Mouse (Mus musculus): ENCODE measurements around the gene Dhps.
"Not testable (repeated sequence)": the region's sequence is repeated elsewhere in the genome, so short reads cannot be mapped to it uniquely, and the experiment has no call there.

Gene Dhps

DNA sequence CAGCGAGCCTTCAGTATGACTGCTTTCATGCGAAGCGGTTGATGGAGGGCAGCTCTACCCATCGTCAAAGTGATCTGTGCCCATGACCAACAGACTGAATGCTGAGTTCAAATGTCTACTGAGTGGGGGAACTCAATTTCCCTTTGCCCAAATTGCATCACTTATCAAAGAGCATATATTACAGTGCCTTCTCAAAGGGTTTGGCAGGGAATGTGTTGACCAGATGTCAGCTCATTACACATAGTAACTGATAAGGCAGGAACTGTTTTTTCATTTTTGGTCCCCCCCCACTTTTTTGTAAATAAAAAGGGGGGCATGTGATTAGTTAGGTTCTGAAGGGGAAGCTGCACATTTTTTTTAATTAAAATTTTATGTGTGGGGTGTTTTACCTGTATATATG lies 9.0 kb upstream of the Dhps start:
- no peak for DNase-seq (ENCODE audit: low spot score in 2 of 2)

DNA sequence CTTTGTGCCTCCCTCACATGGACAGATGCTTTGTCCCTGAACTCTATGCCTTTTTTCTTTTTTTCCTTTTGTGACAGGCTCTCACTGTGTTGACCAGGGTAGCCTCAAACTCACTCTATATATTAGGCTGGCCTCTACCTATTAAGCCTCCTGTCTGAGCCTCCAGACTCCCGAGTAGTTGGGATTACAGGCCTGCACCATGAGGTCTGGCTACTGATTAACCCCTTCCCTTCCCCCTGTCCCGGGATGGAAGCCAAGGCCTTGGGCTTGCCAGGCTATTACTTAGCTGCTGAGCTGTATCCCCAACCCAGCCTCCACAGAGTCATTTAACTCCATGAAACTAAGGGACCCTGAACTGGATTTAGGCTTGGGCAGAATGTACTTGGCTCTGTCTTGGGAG lies 6.3 kb upstream of the Dhps start:
- DNase-seq (ENCODE audit: low spot score in 2 of 2): no peak

DNA sequence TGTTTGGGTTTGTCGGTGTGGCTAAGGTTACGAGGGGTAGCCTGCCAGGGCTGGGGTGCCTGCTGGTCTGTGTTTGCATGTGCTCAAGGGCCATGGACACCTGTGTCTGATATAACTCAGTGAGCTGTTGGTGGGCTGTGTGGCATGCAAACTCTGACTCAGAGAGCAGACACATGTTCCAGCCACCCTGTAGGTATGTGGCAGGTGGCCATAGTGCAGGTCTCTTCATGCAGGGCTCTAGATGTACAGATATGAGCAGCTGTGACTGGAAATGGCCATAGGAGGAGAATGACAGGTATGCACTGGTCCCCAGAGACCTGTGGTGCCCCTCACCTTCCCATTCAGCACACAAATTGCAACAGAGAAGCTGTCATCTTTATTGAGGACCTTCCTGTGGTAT lies 4.4 kb upstream of the Dhps start:
- no peak for DNase-seq (ENCODE audit: low spot score in 2 of 2)

DNA sequence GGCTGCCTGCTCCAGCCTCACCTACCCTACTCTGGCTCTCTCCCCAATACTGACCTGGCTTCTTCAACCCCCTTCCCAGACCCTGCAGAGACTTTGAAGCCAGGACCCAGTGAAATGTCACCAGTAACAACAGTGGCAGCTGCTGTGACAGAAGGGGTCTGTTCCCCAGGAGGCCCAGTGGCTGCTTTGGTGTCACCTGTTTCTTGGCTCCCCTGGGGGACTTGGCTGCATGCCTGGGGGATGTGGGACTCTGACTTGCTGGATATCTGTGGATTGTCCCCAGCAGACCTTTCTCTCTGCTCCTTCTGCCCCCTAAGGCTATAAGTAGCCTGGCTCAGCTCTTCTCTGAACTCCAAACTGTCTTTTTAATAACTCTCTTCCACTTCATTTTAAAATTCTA lies 3.6 kb upstream of the Dhps start, which contains the start of gene Gm5741:
Gene Gm5741 (minus strand): TSS at position 1 of the 400 bp plus-strand sequence.
- DNase-seq (ENCODE audit: low spot score in 2 of 2): no peak

DNA sequence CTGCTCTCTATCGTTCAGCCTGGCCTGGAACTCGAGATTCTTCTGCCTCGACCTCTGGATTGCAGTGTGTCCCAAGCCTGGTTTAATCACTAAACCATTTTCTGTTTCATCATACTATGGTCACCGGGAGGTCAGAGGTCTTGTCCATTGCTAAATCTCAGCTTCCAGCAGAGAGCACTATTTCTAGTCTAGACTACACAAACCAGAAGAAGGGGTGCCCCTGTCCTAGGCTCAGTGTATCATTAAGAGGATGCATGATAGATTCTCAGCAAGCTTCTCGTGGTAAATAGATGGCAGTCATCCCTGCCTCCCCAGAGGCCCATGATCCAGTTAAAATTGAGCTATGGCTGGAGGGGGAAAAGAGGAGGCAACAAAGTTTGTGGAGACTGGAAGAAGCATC lies 516 bp upstream of the Dhps start:
- no peak for DNase-seq (ENCODE audit: low spot score in 2 of 2)

DNA sequence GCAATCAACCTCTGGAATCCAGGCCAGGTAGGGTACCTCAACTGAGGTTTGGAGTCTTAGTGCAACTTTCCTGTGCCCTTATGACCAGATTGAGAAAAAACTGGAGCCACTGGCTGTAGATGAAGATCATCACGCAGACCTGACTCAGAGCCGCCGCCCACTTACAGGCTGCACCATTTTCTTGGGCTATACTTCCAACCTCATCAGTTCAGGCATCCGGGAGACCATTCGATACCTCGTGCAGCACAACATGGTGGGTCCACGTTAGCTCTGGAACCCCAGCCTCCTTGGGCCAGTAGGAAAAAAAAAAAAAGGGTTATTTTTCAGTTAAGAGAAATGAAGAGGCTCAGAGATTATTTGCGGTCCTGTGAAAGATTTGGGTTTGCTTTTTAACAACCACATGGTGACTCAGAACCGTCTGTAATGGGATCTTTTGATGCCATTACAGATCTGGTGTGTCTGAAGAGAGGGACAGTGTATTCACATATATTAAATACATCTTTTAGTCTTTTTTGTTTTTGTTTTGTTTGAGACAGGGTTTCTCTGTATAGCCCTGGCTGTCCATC lies 890 bp downstream of the Dhps start:
- DNase-seq (ENCODE audit: low spot score in 2 of 2): no peak

DNA sequence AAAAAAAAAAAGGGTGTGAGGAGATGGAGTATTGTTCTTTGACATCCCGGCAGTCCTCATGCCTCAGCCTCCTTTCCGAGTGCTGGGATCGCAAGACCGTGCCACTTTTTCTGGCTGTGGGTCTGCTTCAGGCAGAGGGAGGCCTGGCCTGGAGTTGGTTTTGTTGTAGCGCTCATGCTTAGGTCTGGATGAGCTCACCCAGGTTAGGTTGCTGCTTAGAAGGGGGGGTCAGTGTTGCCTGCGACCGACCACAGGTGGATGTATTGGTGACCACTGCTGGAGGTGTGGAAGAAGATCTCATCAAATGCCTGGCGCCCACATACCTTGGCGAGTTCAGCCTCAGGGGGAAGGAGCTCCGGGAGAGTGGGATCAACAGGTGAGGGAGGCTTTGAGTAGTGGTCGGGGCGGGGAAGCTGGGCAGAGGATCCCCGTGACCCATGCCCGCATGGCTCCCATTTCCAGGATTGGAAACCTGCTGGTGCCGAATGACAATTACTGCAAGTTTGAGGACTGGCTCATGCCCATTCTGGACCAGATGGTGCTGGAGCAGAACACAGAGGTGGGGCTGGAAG lies 1.6 kb downstream of the Dhps start:
- no peak for DNase-seq (ENCODE audit: low spot score in 2 of 2)

DNA sequence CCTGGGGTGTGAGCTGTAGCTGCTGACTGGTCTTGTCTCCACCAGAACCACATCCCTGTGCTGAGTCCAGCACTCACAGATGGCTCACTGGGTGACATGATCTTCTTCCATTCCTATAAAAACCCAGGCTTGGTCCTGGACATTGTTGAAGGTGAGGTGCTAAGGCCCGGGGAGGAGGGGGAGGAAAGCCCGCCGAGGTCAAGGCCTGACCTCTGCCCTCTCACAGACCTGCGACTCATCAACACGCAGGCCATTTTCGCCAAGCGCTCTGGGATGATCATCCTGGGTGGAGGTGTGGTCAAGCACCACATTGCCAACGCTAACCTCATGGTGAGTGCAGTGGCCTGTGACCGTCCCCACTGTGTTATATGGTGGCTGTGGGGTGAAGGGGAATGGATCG lies 2.6 kb downstream of the Dhps start:
- DNase-seq (ENCODE audit: low spot score in 2 of 2): no peak

DNA sequence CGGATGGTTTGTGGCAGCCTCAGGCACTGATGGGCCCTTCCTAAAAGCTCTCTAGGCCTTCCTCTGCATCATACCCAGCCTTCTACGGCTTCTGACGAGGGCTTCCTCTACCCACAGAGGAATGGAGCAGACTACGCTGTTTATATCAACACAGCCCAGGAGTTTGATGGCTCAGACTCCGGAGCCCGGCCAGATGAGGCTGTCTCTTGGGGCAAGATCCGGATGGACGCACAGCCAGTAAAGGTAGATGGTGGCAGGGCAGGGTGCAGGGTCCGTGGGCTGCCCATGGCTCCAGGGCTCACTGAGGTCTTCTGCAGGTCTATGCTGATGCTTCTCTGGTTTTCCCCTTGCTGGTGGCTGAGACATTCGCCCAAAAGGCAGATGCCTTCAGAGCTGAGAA lies 3.1 kb downstream of the Dhps start:
- no peak for DNase-seq (ENCODE audit: low spot score in 2 of 2)

DNA sequence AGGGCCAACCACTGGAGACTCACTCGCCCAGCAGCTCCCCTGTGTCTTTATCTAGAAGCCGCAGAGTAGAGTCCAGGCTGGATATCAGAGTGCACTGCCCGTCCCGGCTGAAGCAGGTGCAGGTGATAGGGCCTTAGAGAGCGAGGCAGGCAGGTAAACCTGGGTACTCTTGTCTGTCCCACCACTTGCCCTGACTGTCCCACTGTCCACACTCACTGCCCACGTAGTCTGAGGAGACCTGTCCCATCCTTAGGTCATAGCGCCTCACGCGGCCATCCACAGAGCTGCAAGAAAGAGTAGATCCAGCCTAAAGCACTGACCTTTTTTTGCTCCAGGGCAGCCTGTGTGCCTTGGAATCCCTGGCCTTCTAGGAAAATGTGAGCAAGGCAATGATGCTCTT lies 4.4 kb downstream of the Dhps start:
- peak; percentile 30 to 39 for DNase-seq (ENCODE audit: low spot score in 2 of 2)

DNA sequence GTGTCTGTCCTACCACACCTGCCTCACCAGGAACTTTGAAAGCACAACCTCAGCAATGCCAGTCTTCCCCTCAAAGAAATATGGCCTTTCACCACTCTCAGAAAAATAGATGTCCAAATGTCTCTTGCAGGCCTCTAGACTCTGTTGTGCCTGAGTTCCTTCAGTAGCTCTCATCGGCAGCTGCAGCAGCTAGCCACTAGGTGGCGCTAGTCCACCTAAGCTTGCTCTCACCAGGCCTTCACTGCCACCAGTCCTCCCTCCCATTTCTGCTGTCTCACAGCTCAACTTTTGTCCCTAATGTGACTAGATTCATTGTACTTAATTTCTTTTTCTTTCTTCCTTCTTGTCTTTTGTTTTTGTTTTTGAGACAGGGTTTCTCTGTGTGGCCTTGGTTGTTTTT lies 5.4 kb downstream of the Dhps start:
- DNase-seq (ENCODE audit: low spot score in 2 of 2): peak; percentile 57 to 74

DNA sequence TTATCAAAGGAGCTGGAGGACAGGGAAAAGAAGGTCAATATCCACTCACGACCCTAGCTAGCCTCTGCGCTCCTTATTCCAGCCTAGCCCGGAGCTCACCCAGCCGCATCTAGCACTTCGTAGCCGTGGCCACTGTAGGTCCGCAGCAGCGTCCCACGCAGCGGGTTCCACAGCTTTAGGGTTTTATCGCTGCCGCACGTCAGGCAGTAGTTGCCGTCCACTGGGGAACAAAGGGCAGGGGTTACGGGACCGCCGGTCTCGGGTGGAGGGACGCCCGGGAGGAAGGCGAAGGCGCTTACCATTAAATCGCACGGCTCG lies 8.6 kb downstream of the Dhps start:
- DNase-seq (ENCODE audit: low spot score in 2 of 2): no peak

DNA sequence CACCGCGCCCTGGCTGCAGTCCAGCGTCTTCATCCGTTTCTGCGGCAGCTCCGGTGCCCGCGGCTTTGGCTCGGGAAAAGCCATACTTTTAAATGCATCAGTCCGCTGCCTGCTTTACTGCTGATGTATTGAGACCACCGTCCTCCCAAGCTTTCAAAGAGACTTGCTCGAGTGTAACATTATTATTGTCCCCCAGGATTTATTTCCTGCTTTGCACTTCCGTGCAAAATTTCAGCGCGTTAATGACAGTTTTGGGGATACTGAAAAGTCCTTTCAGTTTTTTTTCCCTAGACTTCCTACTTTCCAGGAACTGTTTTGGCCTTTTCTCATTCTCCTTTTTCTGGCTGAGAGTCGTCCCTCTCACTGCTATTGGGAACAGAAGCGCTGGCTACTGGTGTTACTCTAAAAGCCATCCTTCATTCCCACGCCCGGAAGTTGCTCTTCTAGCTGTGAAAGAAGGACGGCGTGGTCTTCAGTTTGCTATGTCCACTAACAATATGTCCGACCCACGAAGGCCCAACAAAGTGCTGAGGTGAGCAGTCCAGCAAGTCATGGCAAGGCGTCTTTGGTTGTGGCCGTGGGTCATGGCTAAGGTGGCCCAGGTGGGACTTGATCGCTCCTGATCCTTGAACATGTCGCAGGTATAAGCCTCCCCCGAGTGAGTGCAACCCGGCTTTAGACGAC lies 9.1 kb downstream of the Dhps start, which contains the start of gene Wdr83os:
Gene Wdr83os (plus strand): TSS at position 209 of the 684 bp plus-strand sequence.
- DNase-seq (ENCODE audit: low spot score in 2 of 2): peak in 1 of 2 experiments; percentile 54

DNA sequence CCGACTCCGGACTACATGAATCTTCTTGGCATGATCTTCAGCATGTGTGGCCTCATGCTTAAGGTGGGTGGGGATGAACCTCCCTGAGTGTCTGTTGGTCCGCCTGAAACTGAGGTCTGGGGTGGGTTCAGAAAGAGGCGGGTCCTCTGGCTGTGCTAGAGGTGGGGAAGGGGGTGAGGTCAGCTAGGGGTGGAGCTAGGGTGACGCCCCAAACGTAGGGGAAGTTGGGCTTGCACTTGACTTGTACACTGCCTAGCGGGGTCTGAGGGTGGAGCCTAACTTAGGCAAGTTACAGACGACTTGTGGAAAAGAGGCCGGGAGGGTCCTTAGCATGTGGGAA lies 9.6 kb downstream of the Dhps start, which contains the start of gene Wdr83:
Gene Wdr83 (minus strand): TSS at position 91 of the 340 bp plus-strand sequence.
- peak; percentile 39 to 58 for DNase-seq (ENCODE audit: low spot score in 2 of 2)

DNA sequence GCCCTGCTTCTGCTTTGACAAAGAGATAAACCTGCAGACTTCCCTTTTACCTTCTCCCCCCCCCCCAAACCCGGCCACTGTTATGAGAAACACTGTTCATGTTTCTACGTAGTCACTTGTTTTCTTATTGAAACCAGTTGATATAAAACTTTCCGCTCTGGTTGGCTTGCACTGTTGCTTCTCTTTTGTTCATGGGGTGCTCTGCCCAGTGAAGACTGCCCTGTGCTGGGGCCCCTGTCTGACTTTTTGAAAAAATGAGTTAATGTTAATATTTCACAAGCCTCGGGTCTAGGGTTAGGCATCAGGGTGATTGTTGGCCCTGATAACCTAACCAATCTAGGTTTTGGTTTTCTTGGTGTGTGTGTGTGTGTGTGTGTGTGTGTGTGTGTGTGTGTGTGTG lies 10.6 kb downstream of the Dhps start:
- DNase-seq (ENCODE audit: low spot score in 2 of 2): not testable (repeated sequence)

DNA sequence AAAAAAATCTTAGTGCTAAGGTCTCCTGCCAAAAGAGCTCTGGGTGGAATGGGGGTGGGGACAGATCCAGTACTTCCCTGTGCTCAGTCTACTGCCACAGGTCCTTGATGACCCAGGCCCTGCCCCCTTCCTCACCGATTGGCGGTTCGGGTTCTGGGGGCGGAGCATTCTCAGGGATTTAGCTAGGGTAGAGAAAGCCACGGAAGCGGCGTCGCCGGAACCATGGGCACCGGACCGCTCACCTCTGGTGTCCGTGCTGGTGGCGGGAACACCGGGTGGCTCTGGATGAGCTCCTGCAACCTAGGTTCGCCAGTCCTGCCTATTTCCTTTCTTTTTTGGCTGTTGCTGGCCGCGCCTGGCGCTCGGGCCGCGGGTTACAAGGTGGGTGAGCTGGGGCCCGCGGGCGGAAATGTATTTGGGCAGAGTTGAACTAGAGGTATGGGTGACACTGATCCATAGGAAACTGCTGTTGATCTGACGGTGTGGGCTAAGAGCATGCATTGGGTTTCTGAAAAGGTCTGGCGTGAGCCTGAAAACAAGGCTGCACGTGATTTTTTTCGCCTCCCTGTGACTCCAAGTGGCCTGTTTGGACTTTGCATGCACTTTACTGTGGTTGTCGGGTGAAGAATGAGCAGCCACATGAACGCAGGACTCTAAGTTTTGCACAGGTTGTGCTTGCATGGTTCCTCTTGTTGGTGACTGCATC lies 11.7 kb downstream of the Dhps start, which contains the start of gene Man2b1:
Gene Man2b1 (plus strand): TSS at position 163 of the 706 bp plus-strand sequence.
- DNase-seq (ENCODE audit: low spot score in 2 of 2): peak; percentile 72 to 76

DNA sequence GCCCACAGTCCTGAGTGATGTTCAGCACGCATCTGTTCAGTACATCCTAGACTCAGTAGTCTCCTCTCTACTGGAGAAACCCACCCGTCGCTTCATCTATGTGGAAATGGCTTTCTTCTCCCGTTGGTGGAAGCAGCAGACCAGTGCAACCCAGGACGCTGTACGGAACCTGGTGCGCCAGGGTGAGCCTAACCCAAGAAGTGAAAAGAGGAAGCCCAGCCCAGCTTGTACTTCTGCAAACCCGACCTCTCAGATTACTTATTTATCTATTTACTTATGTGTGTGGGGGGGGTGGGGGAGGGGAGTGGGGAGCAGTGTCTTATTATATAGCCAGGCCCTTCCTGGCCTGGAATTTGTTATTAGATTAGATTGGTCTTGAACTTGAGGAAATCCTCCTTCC lies 13.1 kb downstream of the Dhps start:
- DNase-seq (ENCODE audit: low spot score in 2 of 2): no peak

DNA sequence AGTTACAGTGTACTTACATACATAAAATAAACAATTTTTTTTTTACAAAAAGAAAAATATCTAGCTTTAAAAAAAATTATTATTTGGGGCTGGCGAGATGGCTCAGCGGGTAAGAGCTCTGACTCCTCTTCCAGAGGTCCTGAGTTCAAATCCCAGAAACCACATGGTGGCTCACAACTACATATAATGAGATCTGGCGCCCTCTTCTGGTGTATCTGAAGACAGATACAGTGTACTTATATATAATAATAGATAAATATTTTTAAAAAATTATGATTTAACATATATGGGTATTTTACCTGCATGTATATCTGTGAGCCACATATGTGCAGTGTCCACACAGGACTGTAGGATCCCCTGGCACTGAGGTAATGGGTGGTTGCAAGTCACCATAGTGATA lies 14.7 kb downstream of the Dhps start:
- DNase-seq (ENCODE audit: low spot score in 2 of 2): no peak

DNA sequence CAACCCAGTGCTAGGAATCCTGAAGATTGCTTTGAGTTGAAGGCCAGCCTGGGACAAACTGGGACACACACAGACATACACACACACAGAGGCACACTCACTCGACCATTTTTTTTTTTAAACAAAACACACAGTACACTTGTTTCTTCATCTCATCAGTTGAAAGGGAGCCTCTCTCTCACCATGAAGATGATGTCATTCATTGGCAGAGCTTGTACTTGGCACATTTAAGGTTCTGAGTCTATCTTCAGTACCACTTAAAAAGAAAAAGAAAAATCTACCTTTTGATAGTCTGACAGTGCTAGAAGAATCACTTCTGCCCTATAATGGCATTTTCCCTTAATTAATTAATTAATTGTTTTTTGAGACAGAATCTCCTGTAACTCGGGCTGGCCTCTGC lies 17.2 kb downstream of the Dhps start:
- no peak for DNase-seq (ENCODE audit: low spot score in 2 of 2)

DNA sequence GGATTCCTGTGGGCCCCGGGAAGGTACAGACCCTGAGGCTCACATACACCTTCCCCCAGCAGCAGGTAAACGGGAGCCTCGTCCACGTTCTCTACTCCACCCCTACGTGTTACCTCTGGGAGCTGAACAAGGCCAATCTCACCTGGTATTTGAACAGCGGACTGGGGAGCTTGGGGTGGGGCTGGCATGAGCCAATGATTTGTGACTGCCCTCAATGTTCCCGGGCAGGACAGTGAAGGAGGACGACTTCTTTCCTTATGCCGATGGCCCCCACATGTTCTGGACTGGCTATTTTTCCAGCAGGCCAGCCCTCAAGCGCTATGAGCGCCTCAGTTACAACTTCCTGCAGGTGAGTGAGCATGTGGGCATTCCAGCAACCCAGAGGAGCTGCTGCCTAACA lies 19.3 kb downstream of the Dhps start:
- DNase-seq (ENCODE audit: low spot score in 2 of 2): no peak

DNA sequence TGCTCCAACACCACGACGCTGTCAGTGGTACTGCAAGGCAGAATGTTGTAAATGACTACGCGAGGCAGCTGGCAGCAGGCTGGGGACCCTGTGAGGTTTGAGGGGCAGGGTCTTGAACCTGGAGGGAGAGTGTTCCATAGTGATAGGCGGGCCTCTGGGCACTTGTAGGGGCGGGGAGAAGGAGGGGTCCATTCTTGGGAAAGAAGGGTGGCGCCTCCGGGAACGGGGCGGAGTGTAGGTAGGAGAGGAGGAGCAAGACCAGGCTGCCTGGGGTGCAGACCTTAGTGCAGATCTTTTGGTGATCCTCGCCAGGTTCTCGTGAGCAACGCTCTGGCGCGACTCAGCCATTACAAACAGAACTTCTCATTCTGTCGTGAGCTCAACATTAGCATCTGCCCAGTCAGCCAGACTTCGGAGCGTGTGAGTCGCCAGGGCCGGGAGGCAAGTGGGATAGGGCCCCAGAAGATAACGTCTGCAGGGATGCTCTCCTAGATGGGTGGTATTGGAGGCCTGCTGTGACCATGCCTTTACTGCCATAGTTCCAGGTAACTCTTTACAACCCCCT lies 20.1 kb downstream of the Dhps start:
- no peak for DNase-seq (ENCODE audit: low spot score in 2 of 2)

DNA sequence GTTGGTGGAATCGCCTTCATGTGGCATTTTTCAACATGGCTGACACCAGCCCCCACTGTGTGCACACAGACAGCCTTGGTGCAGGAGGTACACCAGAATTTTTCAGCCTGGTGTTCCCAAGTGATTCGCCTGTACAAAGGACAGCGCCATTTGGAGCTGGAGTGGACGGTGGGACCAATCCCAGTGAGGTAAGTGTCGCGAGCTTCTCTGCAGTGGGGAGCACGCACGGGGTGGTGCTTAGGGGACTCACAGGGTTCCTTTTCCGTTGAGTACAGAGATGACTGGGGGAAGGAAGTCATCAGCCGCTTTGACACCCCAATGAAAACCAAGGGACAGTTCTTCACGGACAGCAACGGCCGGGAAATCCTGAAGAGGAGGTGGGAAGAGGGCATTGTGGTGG lies 23.5 kb downstream of the Dhps start:
- no peak for DNase-seq (ENCODE audit: low spot score in 2 of 2)

DNA sequence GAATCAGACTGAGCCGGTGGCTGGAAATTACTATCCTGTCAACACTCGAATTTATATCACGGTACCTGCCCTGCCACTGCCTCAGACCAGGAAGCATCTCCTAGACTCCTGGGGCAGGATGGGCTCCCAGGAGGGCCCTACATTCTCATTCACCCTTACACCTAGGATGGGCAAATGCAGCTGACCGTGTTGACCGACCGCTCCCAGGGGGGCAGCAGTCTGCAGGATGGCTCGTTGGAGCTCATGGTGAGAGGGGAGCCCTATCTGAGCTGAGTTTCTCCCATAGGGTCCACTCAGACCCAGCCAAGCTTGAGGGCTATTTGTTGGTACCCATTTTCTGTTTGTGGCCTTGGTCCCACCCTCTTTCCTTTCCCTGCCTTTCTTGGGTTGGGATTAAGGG lies 24.0 kb downstream of the Dhps start:
- DNase-seq (ENCODE audit: low spot score in 2 of 2): no peak

Measured in spleen, postnatal 14 days (tissue).